Mouse (Mus musculus) adrenal gland, adult 18-20 months (tissue): ENCODE data around the gene Arnt. TPM values are rescaled to one million over a fixed set of nuclear protein-coding genes. Genes with fewer than 3 reads are reported as not detected.
"Not testable (repeated sequence)": the region's sequence is repeated elsewhere in the genome, so short reads cannot be mapped to it uniquely, and the experiment has no call there.

Source experiments
- DNase-seq, 2 experiments: peaks; one replicate each; pipeline ENCODE4 v3.0.0; 2021 to 2022; ENCODE audit warnings: low spot score in 2 of 2
- total RNA-seq, 2 experiments: library from RNA; stranded (reverse); gene quantifications; 1 replicate in 1 of 2; 2 replicates in 1 of 2; pipeline ENCODE4 v1.2.3; 2021

Arnt gene
- total RNA-seq, 2 experiments from 2014 or later = 50.1 to 60.5 TPM

GRCm38 (mm10) chr3:95524673-95525072, 90.5 kb downstream of the Arnt start:
- no peak for DNase-seq

- DNase-seq = no peak
Observed at GRCm38 (mm10) chr3:95526111-95526510, 91.9 kb downstream of the Arnt start.

- no peak for DNase-seq
Observed at GRCm38 (mm10) chr3:95526622-95527211, 92.5 kb downstream of the Arnt start, which contains the start of gene Ctss. TSS of gene Ctss (plus strand) at chr3:95526786.

GRCm38 (mm10) chr3:95529814-95530213, 95.6 kb downstream of the Arnt start:
- DNase-seq = no peak

GRCm38 (mm10) chr3:95531025-95531424, 96.8 kb downstream of the Arnt start:
- no peak for DNase-seq

GRCm38 (mm10) chr3:95533364-95533763, 99.2 kb downstream of the Arnt start:
- DNase-seq = no peak

- no peak for DNase-seq
Observed at GRCm38 (mm10) chr3:95534927-95535326, 100.7 kb downstream of the Arnt start.

GRCm38 (mm10) chr3:95538936-95539335, 104.7 kb downstream of the Arnt start:
- DNase-seq = no peak

- DNase-seq = no peak
Observed at GRCm38 (mm10) chr3:95539837-95540236, 105.6 kb downstream of the Arnt start.

GRCm38 (mm10) chr3:95541186-95541585, 107.0 kb downstream of the Arnt start:
- DNase-seq = not testable (repeated sequence)

- DNase-seq = no peak
Observed at GRCm38 (mm10) chr3:95542171-95542570, 108.0 kb downstream of the Arnt start.

- DNase-seq = no peak
Observed at GRCm38 (mm10) chr3:95542981-95543380, 108.8 kb downstream of the Arnt start.

Other genes starting within 250 kb of the Arnt start
- gene Gabpb2, start 216.5 kb upstream of the Arnt start, total RNA-seq = 10 to 100 TPM; 21.4 to 22.1 TPM
- 10 to 100 TPM; 62.8 to 75.0 TPM for gene Cdc42se1, start 205.7 kb upstream of the Arnt start, total RNA-seq
- gene Mllt11, start 202.2 kb upstream of the Arnt start, total RNA-seq = 1 to 10 TPM; 5.9 to 6.2 TPM
- gene Gm128, start 192.8 kb upstream of the Arnt start, total RNA-seq = under 1 TPM; 0.17 to 0.26 TPM
- not detected for gene Bnipl, start 183.2 kb upstream of the Arnt start, total RNA-seq
- 100 to 1,000 TPM in 1 of 2 experiments, 10 to 100 TPM in 1; 75.5 to 124 TPM for gene Mindy1, start 153.0 kb upstream of the Arnt start, total RNA-seq
- gene Prune1, start 152.3 kb upstream of the Arnt start, total RNA-seq = 10 to 100 TPM; 20.1 to 21.9 TPM
- gene Anxa9, start 127.2 kb upstream of the Arnt start, total RNA-seq = 1 to 10 TPM; 1.4 to 1.7 TPM
- gene Cers2, start 119.6 kb upstream of the Arnt start, total RNA-seq = 100 to 1,000 TPM; 191 to 231 TPM
- gene Setdb1, start 77.2 kb upstream of the Arnt start, total RNA-seq = 10 to 100 TPM; 20.0 to 25.2 TPM
- gene 4930558C23Rik, start 31.5 kb upstream of the Arnt start, total RNA-seq = not detected
- 1 to 10 TPM; 5.0 to 5.9 TPM for gene Ctsk, start 64.9 kb downstream of the Arnt start, total RNA-seq
- gene Ctss, start 92.4 kb downstream of the Arnt start, total RNA-seq = 100 to 1,000 TPM in 1 of 2 experiments, 10 to 100 TPM in 1; 71.3 to 153 TPM
- not detected for gene Hormad1, start 125.3 kb downstream of the Arnt start, total RNA-seq
- gene Golph3l, start 154.5 kb downstream of the Arnt start, total RNA-seq = 10 to 100 TPM; 32.6 to 37.1 TPM
- 100 to 1,000 TPM in 1 of 2 experiments, 10 to 100 TPM in 1; 92.9 to 105 TPM for gene Ensa, start 190.6 kb downstream of the Arnt start, total RNA-seq
- 100 to 1,000 TPM; 138 to 228 TPM for gene Mcl1, start 224.4 kb downstream of the Arnt start, total RNA-seq